Mouse (Mus musculus): ENCODE measurements around the gene Taco1.

DNA sequence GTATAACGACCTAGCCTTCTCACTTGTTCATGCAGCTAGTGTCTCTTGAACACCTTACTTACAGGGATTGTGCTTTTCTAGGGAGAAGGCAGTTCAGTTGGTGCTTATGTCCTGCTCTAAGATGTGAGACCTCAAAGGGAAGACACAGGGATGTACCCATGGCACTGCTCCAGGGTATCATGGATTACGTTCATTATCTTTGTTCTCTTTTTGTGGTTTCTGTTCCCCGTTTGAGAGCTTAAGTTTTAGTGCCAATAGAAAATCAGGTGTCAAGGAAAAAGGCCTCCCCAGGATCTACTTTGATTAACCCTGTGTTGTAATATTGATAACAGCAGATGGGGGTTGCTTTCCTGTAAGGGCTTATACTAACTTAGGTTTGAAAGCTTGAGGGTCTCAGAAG lies 7.9 kb downstream of the Taco1 start:
- TF ChIP-seq POLR2A (IDR thresholded peaks at IDR 0.05; ENCODE audit: control insufficient read depth, extremely low read depth, insufficient read depth, low read length, poor library complexity) (no peak), CTCF (IDR thresholded peaks at IDR 0.05; ENCODE audit: borderline replicate concordance, control insufficient read depth, extremely low read depth, insufficient read depth, low read length, poor library complexity) (no peak)
